Mouse (Mus musculus): ENCODE measurements around the gene 1700028P14Rik. TPM values are rescaled to one million over a fixed set of nuclear protein-coding genes. Genes with fewer than 3 reads are reported as not detected.
"Not testable (repeated sequence)": the region's sequence is repeated elsewhere in the genome, so short reads cannot be mapped to it uniquely, and the experiment has no call there.

1700028P14Rik gene
- 0.41 and 0.44 TPM in 2 replicates for polyA plus RNA-seq (2015; fragmentation: Nextera tagmentation; extraction: Ambion mirVana)

- Histone ChIP-seq H3K4me1 (ENCODE audit: insufficient read depth, low read length) (no peaks in the 10 kb centered on the region), H3K27me3 (ENCODE audit: insufficient read depth, low read length) (no peaks in the 10 kb centered on the region), H3K27ac (ENCODE audit: low read length) (no peak within 1 kb of the TSS), H3K9me3 (ENCODE audit: low read length) (no peaks in the 10 kb centered on the region), H3K36me3 (ENCODE audit: insufficient read depth, low read length) (no peaks in the 10 kb centered on the region), H3K9ac (replicated peaks; ENCODE audit: low read length) (no peak within 1 kb of the TSS), H3K4me2 (replicated peaks; ENCODE audit: low read depth, low read length) (peak within 1 kb of the TSS; percentile 51), H3K4me3 (ENCODE audit: low read length) (peak within 1 kb of the TSS; percentile 29)
- 4% methylated on average over 13 of the region's 13 CpGs for WGBS
- peak; percentile 98 for ATAC-seq (ENCODE audit: low FRiP score, low TSS enrichment)
Observed at GRCm38 (mm10) chr19:23652644-23653043, at the start of gene 1700028P14Rik. TSS of gene 1700028P14Rik (minus strand) at chr19:23652812.

GRCm38 (mm10) chr19:23699131-23699530 is 46.5 kb upstream of the 1700028P14Rik start:
- peaks cover 55% of the 10 kb centered on the region for H3K36me3 ChIP-seq (ENCODE audit: insufficient read depth, low read length)

GRCm38 (mm10) chr19:23698366-23698765 is 45.8 kb upstream of the 1700028P14Rik start:
- H3K27ac ChIP-seq (ENCODE audit: low read length), result no peak overlapping the region
- peaks cover 51% of the 10 kb centered on the region for H3K36me3 ChIP-seq (ENCODE audit: insufficient read depth, low read length)
- no peak overlapping the region for H3K4me3 ChIP-seq (ENCODE audit: low read length)
- no peaks in the 10 kb centered on the region for H3K9me3 ChIP-seq (ENCODE audit: low read length)
- H3K4me2 ChIP-seq (replicated peaks; ENCODE audit: low read depth, low read length), result no peak overlapping the region
- H3K9ac ChIP-seq (replicated peaks; ENCODE audit: low read length), result no peak overlapping the region
- no peaks in the 10 kb centered on the region for H3K27me3 ChIP-seq (ENCODE audit: insufficient read depth, low read length)
- ATAC-seq (ENCODE audit: low FRiP score, low TSS enrichment), result no peak
- 82% methylated on average over 7 of the region's 7 CpGs for WGBS
- H3K4me1 ChIP-seq (ENCODE audit: insufficient read depth, low read length), result no peaks in the 10 kb centered on the region

More at GRCm38 (mm10) chr19:23699131-23699530, 46.5 kb upstream of the 1700028P14Rik start:
- 88% methylated on average over 4 of the region's 4 CpGs for WGBS
- ATAC-seq (ENCODE audit: low FRiP score, low TSS enrichment), result no peak
- no peak overlapping the region for H3K4me3 ChIP-seq (ENCODE audit: low read length)
- no peaks in the 10 kb centered on the region for H3K4me1 ChIP-seq (ENCODE audit: insufficient read depth, low read length)
- no peak overlapping the region for H3K4me2 ChIP-seq (replicated peaks; ENCODE audit: low read depth, low read length)
- H3K27ac ChIP-seq (ENCODE audit: low read length), result no peak overlapping the region
- H3K9ac ChIP-seq (replicated peaks; ENCODE audit: low read length), result no peak overlapping the region
- no peaks in the 10 kb centered on the region for H3K9me3 ChIP-seq (ENCODE audit: low read length)
- no peaks in the 10 kb centered on the region for H3K27me3 ChIP-seq (ENCODE audit: insufficient read depth, low read length)

GRCm38 (mm10) chr19:23697861-23698260 is 45.2 kb upstream of the 1700028P14Rik start:
- Histone ChIP-seq H3K9me3 (ENCODE audit: low read length) (no peaks in the 10 kb centered on the region), H3K4me2 (replicated peaks; ENCODE audit: low read depth, low read length) (no peak overlapping the region), H3K27me3 (ENCODE audit: insufficient read depth, low read length) (no peaks in the 10 kb centered on the region), H3K27ac (ENCODE audit: low read length) (no peak overlapping the region), H3K4me3 (ENCODE audit: low read length) (no peak overlapping the region), H3K4me1 (ENCODE audit: insufficient read depth, low read length) (no peaks in the 10 kb centered on the region), H3K36me3 (ENCODE audit: insufficient read depth, low read length) (peaks cover 46% of the 10 kb centered on the region), H3K9ac (replicated peaks; ENCODE audit: low read length) (no peak overlapping the region)
- no peak for ATAC-seq (ENCODE audit: low FRiP score, low TSS enrichment)
- WGBS, result 82% methylated on average over 8 of the region's 8 CpGs

GRCm38 (mm10) chr19:23694344-23694743 is 41.7 kb upstream of the 1700028P14Rik start:
- Histone ChIP-seq H3K27me3 (ENCODE audit: insufficient read depth, low read length) (no peaks in the 10 kb centered on the region), H3K36me3 (ENCODE audit: insufficient read depth, low read length) (peaks cover 36% of the 10 kb centered on the region), H3K27ac (ENCODE audit: low read length) (no peak overlapping the region), H3K9ac (replicated peaks; ENCODE audit: low read length) (no peak overlapping the region), H3K4me2 (replicated peaks; ENCODE audit: low read depth, low read length) (no peak overlapping the region), H3K9me3 (ENCODE audit: low read length) (no peaks in the 10 kb centered on the region), H3K4me3 (ENCODE audit: low read length) (no peak overlapping the region), H3K4me1 (ENCODE audit: insufficient read depth, low read length) (peaks cover 7% of the 10 kb centered on the region; the same call in 1 of the 2 replicates)
- WGBS, result 81% methylated on average over 4 of the region's 4 CpGs
- ATAC-seq (ENCODE audit: low FRiP score, low TSS enrichment), result no peak

GRCm38 (mm10) chr19:23688421-23688946 is 35.9 kb upstream of the 1700028P14Rik start:
- Histone ChIP-seq H3K4me2 (replicated peaks; ENCODE audit: low read depth, low read length) (peak overlapping the region; percentile 57), H3K4me3 (ENCODE audit: low read length) (peak overlapping the region; percentile 42), H3K9me3 (ENCODE audit: low read length) (no peaks in the 10 kb centered on the region), H3K9ac (replicated peaks; ENCODE audit: low read length) (peak overlapping the region; percentile 50; the same call in 1 of the 2 replicates), H3K27me3 (ENCODE audit: insufficient read depth, low read length) (no peaks in the 10 kb centered on the region), H3K4me1 (ENCODE audit: insufficient read depth, low read length) (peaks cover 13% of the 10 kb centered on the region), H3K27ac (ENCODE audit: low read length) (0 out of 2 replicates have a peak overlapping the region, but pooled peaks have one; percentile 44), H3K36me3 (ENCODE audit: insufficient read depth, low read length) (no peaks in the 10 kb centered on the region)
- WGBS, result 19% methylated on average over 4 of the region's 4 CpGs
- no peak for ATAC-seq (ENCODE audit: low FRiP score, low TSS enrichment)

GRCm38 (mm10) chr19:23687296-23688021 is 34.8 kb upstream of the 1700028P14Rik start, which contains the start of gene Ptar1:
TSS of gene Ptar1 (plus strand) at chr19:23687429.
- Histone ChIP-seq H3K36me3 (ENCODE audit: insufficient read depth, low read length) (no peaks in the 10 kb centered on the region), H3K27me3 (ENCODE audit: insufficient read depth, low read length) (no peaks in the 10 kb centered on the region), H3K9me3 (ENCODE audit: low read length) (no peaks in the 10 kb centered on the region), H3K4me1 (ENCODE audit: insufficient read depth, low read length) (peaks cover 13% of the 10 kb centered on the region), H3K4me2 (replicated peaks; ENCODE audit: low read depth, low read length) (peak within 1 kb of the TSS; percentile 66), H3K4me3 (ENCODE audit: low read length) (peak within 1 kb of the TSS; percentile 93), H3K9ac (replicated peaks; ENCODE audit: low read length) (peak within 1 kb of the TSS; percentile 98), H3K27ac (ENCODE audit: low read length) (peak within 1 kb of the TSS; percentile 97)
- WGBS, result under 1% methylated on average over 87 of the region's 93 CpGs
- peak; percentile 95 for ATAC-seq (ENCODE audit: low FRiP score, low TSS enrichment)

- no peak; the same call in 1 of the 2 replicates for ATAC-seq (ENCODE audit: low FRiP score, low TSS enrichment)
- peak overlapping the region; percentile 66 for H3K4me2 ChIP-seq (replicated peaks; ENCODE audit: low read depth, low read length)
- no peaks in the 10 kb centered on the region for H3K27me3 ChIP-seq (ENCODE audit: insufficient read depth, low read length)
- H3K36me3 ChIP-seq (ENCODE audit: insufficient read depth, low read length), result no peaks in the 10 kb centered on the region
- under 1% methylated on average over 14 of the region's 14 CpGs for WGBS
- H3K27ac ChIP-seq (ENCODE audit: low read length), result peak overlapping the region; percentile 97
- peak overlapping the region; percentile 93 for H3K4me3 ChIP-seq (ENCODE audit: low read length)
- H3K9me3 ChIP-seq (ENCODE audit: low read length), result no peaks in the 10 kb centered on the region
- peak overlapping the region; percentile 98 for H3K9ac ChIP-seq (replicated peaks; ENCODE audit: low read length)
- peaks cover 13% of the 10 kb centered on the region for H3K4me1 ChIP-seq (ENCODE audit: insufficient read depth, low read length)
Observed at GRCm38 (mm10) chr19:23686962-23687295, 34.3 kb upstream of the 1700028P14Rik start.

- 92% methylated on average over 8 of the region's 8 CpGs for WGBS
- H3K36me3 ChIP-seq (ENCODE audit: insufficient read depth, low read length), result not testable (repeated sequence)
Observed at GRCm38 (mm10) chr19:23675656-23676055, 23.0 kb upstream of the 1700028P14Rik start.

GRCm38 (mm10) chr19:23673021-23673420 is 20.4 kb upstream of the 1700028P14Rik start:
- WGBS, result 68% methylated on average over 2 of the region's 2 CpGs
- Histone ChIP-seq H3K27ac (ENCODE audit: low read length) (no peak overlapping the region), H3K36me3 (ENCODE audit: insufficient read depth, low read length) (no peaks in the 10 kb centered on the region), H3K4me1 (ENCODE audit: insufficient read depth, low read length) (no peaks in the 10 kb centered on the region), H3K27me3 (ENCODE audit: insufficient read depth, low read length) (no peaks in the 10 kb centered on the region), H3K9me3 (ENCODE audit: low read length) (no peaks in the 10 kb centered on the region), H3K4me2 (replicated peaks; ENCODE audit: low read depth, low read length) (no peak overlapping the region), H3K4me3 (ENCODE audit: low read length) (no peak overlapping the region), H3K9ac (replicated peaks; ENCODE audit: low read length) (no peak overlapping the region)
- ATAC-seq (ENCODE audit: low FRiP score, low TSS enrichment), result no peak

More at GRCm38 (mm10) chr19:23675656-23676055, 23.0 kb upstream of the 1700028P14Rik start:
- H3K27ac ChIP-seq (ENCODE audit: low read length); ATAC-seq (ENCODE audit: low FRiP score, low TSS enrichment); H3K27me3 ChIP-seq (ENCODE audit: insufficient read depth, low read length); H3K9ac ChIP-seq (replicated peaks; ENCODE audit: low read length); H3K4me2 ChIP-seq (replicated peaks; ENCODE audit: low read depth, low read length); H3K9me3 ChIP-seq (ENCODE audit: low read length); H3K4me3 ChIP-seq (ENCODE audit: low read length); H3K4me1 ChIP-seq (ENCODE audit: insufficient read depth, low read length): not testable (repeated sequence)

Measured in kidney, embryonic 16.5 days (tissue).